Mouse (Mus musculus): ENCODE measurements at regions not wholly inside any gene's neighbourhood (a gene's known extent, or its start where the extent isn't known, plus 50 kb on each side); places are given as distances from the start of the nearest gene placed in this dataset.
A peak's percentile ranks its signal among the peaks of the same experiment; 100 is the strongest.
"Not testable (repeated sequence)": the region's sequence is repeated elsewhere in the genome, so short reads cannot be mapped to it uniquely, and the experiment has no call there.

- no peak for DNase-seq (ENCODE audit: low spot score in 2 of 2)
These were observed 327.0 kb upstream of the Akr1e1 start for GRCm38 (mm10) chr13:4935940-4936339.

GRCm38 (mm10) chr13:4939849-4940248 lies 330.9 kb upstream of the Akr1e1 start:
- no peak for DNase-seq (ENCODE audit: low spot score in 2 of 2)

DNA sequence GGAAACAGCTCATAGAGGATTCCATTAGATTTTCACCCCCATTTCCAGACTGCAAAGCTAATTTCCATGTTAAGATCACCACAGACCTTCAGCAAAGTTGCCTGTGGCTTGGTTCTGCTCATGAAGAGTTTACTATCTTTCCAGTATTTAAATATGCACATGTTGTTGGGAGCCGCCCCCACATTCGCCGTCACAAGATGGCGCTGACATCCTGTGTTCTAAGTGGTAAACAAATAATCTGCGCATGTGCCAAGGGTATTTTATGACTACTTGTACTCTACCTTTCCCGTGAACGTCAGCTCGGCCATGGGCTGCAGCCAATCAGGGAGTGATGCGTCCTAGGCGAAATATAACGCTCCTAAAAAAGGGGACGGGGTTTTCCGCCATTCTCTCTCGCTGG lies 333.5 kb upstream of the Akr1e1 start:
- DNase-seq (ENCODE audit: low spot score in 2 of 2), result peak; percentile 5 to 16

DNA sequence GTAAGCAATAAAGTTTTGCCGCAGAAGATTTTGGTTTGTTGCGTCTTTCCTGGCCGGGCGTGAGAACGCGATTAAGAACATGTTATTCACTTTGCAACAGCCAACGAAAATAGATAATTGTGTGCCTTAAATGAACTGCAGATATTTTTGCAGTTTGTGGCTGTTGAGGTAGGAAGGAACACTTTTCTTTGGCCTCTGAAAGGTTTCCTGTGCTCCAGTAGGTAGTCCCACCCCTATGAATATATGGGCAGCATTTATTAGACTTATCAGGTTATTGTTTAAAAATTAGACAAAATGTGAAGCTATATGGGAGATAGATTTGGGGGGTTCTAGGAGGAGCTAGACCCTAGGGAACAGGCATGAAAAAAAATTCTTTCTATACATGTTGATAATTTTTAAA lies 334.1 kb upstream of the Akr1e1 start:
- no peak for DNase-seq (ENCODE audit: low spot score in 2 of 2)

GRCm38 (mm10) chr13:4955384-4955783 lies 346.4 kb upstream of the Akr1e1 start:
- no peak for DNase-seq (ENCODE audit: low spot score in 2 of 2)

DNA sequence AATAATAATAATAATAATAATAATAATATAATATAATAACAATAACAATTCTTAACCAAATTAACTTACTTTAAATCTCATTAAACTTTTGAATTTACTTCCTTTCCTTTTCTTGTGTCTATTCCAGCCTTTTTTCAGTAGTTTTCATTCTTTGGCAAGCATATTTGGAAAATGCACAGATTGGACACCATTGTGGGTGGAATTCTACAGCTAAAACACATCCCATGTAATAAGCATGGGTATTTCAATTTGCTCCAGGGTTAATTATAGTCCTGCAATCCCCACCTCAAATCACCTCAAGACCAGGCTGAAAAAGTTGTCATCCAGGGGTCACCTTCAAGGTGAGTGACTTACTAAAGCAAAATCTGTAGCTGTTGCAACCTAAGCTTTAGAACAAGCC lies 355.9 kb upstream of the Akr1e1 start:
- DNase-seq (ENCODE audit: low spot score in 2 of 2), result no peak

GRCm38 (mm10) chr13:4970081-4970892 lies 361.3 kb upstream of the Akr1e1 start:
- no peak for DNase-seq (ENCODE audit: low spot score in 2 of 2)

DNA sequence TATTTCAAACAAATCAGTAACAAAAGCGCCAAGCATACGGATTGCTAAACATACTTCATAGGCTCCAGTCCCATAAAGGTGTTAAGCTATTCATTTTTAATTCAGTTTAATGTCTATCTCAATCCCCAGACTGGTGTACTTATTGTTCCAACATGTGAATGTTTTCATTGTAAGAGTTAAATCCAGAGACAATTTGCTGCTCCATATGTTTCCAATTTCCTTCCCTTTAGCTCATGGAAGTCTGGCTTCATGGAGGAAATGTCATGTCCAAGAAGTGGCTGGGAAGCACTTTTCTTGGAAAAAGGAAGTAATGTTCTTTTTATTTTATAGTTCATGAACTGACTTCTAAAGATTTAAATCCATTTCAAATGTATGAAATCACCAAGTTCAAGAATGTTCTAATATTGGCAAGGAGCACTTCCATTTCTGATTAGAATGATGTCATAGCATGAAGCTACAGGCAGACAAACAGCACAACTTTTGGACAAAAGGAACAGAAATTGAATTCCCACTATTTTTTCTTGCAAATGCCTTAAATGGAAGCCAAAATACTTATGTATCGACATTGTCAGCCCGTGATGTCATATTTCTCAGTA lies 362.6 kb upstream of the Akr1e1 start:
- DNase-seq (ENCODE audit: low spot score in 2 of 2), result no peak

- no peak for DNase-seq (ENCODE audit: low spot score in 2 of 2)
These were observed 383.9 kb upstream of the Akr1e1 start for GRCm38 (mm10) chr13:4992876-4993275.

DNA sequence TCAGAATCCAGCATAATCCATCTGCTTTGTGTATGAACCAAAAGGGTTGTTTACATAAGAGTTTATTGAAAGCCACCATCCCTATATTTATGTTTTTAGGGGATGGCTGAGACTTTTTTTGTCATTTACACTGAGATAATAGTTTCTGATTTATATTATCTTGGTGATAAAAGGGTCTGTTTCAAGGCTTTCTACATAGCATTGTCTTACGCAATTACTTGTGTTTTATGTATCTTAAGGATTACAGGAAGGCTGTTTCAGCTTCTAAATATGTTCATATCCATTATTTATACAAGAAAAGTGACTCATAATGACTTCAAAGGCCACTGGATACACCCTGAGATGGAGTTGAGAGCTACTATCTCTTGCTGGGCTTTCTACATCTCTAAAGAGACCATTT lies 399.3 kb upstream of the Akr1e1 start:
- DNase-seq (ENCODE audit: low spot score in 2 of 2), result no peak

- no peak for DNase-seq (ENCODE audit: low spot score in 2 of 2)
These were observed 413.5 kb upstream of the Akr1e1 start for GRCm38 (mm10) chr13:5022439-5022838.

DNA sequence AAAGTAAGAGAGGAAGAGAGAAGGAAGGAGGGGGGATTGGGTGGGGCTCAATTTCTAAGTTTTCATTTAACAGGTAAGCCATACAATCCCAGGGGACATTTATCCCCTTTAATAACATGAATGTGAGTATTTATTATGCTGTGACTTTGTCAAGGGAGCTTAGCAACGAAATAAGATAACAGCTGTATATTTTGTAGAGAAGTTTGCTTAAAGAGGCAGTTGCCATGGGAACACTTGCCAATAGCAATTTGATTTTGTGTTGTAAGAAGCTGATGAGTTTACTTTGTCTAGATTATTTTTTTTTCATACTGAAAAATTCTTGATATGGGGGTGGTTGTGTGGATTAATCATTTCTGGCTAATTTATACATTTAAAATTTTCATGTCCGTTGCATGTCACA lies 450.9 kb upstream of the Akr1e1 start:
- DNase-seq (ENCODE audit: low spot score in 2 of 2), result no peak

DNA sequence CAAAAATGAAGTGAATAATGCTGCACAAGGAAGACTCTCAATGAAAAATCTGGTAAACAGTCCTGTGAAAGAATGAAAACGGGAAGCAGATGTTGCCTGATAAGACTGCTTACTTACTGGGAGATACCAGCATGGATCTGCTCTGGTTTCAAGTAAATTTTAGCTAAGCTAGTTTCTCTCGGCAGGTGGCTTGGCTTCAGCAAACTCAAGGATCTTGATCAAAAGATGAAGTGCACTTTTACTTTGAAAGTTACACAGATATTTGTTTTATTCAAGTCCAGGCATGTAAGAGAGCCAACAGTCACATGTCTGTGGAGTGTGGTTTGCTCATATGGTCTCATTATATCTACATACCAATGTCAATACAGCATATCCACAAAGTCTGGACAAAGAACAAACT lies 451.5 kb upstream of the Akr1e1 start:
- no peak for DNase-seq (ENCODE audit: low spot score in 2 of 2)

DNA sequence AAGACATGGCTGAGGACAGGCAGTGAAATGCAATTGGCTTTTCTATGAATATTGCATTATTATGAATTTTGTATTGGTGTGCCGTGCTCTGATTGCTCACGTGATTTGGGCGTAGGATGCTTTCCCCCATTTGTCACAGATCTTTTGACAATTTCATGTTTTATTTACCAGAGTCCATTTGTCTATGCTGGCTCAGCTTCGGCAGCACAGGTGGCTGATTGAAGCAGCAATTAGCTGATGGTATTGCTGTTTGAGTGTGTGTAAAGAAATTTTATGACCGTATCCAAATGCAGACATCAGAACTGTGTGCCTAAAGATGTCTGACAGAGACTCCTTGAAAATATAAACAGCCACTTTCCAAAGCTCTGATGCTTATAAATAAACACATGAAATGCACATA lies 498.5 kb upstream of the Akr1e1 start:
- DNase-seq (ENCODE audit: low spot score in 2 of 2), result no peak

GRCm38 (mm10) chr13:5154911-5155310 lies 545.9 kb upstream of the Akr1e1 start:
- DNase-seq (ENCODE audit: low spot score in 2 of 2), result no peak

DNA sequence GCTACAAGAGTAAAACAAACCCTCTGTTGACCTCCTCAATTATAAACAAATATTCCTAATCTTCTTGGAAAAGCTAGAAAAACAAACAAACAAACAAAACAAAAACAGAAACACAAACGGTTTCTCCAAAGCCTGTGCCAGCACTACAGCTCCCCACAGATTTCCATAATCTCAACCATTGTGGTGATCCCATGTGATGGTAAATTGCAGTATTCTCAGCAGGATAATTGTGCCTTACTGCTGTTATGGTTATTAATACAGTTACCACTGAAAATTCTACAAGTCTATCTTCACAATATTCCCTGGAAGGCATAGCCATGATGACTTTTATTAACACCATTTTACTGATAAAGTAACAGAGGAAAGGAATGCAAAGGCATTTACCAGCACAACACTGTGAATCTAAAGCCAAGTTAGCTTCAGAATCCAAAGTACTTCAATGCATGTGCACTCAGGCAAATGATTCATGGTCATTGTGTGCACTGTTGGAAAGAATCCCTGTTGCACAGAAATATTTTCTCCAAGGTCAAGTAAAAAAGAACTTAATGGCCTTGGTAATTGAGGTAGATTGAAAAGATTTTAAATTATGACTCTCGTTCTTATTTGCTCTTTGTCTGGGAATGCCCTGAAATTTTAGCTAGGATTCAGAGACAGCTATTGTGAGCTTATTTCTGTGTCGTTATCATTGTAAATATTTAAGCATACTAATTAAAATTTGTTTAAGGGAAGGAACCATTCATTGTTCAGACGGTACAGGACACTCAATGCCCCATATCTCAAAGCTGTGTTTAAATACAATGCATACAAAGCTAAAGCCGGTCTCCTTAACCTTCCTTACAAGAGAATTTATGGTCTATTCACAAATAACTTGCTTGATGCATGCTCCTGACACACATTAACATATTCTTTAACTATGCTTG lies 551.1 kb upstream of the Akr1e1 start:
- no peak for DNase-seq (ENCODE audit: low spot score in 2 of 2)

- DNase-seq (ENCODE audit: low spot score in 2 of 2), result no peak
These were observed 557.7 kb upstream of the Akr1e1 start for GRCm38 (mm10) chr13:5166716-5167115.

- DNase-seq (ENCODE audit: low spot score in 2 of 2), result no peak
These were observed 570.0 kb upstream of the Akr1e1 start for GRCm38 (mm10) chr13:5178996-5179395.

DNA sequence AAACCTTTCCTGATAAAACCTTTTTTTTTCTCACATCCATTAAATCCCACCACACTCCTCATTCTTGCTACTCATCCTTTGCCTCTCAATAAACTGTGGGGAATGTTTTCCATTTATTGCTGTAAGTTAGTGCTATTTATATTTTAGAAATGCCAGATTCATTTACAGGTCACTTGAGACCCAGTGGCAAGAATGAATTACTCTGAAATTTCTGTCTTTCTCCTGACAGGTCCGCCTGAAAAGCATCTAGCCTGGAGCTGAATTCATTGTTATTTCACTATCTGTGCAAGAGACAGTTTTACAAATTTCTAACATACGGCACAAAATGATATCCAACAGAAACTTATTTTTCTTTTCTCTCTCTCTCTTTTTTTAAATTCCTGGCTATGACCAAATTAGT lies 570.6 kb upstream of the Akr1e1 start:
- DNase-seq (ENCODE audit: low spot score in 2 of 2), result no peak

DNA sequence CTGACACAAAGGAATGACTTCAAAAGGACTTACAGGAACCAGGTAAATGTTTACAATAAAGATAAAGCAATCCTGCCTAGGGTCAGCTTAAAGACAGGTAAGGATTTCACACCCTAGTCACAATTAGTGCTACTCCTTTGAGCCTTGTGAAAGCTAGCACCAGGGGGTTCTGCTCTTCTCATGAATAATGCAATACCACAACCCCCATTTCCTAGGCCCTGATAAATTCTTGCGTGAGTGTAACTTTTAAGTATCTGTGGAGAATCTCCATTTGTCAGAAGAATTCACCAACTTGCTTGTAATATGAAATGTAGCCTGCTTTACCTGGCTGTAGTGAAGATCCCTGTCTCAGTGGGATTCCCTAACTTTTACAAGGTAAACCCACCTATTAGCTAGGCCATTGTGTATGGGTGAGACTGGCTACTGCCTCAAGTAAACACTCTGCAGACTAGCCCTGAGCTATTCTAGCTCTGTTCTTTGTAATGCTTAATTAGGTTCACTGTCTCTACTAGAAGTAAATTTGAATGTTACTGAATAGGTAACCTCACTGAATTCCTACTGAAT lies 576.3 kb upstream of the Akr1e1 start:
- DNase-seq (ENCODE audit: low spot score in 2 of 2), result not testable (repeated sequence)

GRCm38 (mm10) chr13:5202736-5203135 lies 593.8 kb upstream of the Akr1e1 start:
- no peak for DNase-seq (ENCODE audit: low spot score in 2 of 2)

DNA sequence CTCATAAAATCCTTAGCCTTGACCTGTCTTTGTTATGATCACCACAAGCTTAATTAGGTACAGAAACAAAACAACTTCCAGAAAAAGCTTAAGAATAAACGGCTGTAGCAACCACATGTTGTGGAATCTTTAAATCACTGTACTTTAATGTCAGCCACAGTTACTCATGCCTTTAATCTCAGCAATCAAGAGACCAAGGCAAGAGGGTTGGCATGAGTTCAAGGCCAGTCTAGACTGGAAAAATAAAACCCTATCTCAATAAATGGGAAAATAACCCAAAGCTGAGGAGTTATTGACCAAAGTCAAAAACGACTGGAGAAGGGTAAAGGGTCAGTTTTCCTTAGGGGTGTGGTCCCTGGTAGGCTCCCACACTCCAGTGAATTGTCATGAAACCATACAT lies 595.2 kb upstream of the Akr1e1 start:
- DNase-seq (ENCODE audit: low spot score in 2 of 2), result no peak

All from right cerebral cortex, postnatal 36 days (tissue).